Mouse (Mus musculus): ENCODE data around the gene Tbc1d1. TPM values are rescaled to one million over a fixed set of nuclear protein-coding genes. Genes with fewer than 3 reads are reported as not detected.

Gene Tbc1d1
- polyA plus RNA-seq, 1 experiment from 2014 or later, result 18.4 TPM

- H3K4me1 ChIP-seq, result peaks cover 36% of the 10 kb centered on the region
- ATAC-seq (ENCODE audit: insufficient number of reproducible peaks, low FRiP score, low TSS enrichment, low read depth), result peak; percentile 56
- no peaks in the 10 kb centered on the region for H3K27me3 ChIP-seq
- WGBS, result 17% methylated on average over 6 of the region's 6 CpGs
- H3K9ac ChIP-seq, result no peak overlapping the region
- peak overlapping the region; percentile 43 for H3K27ac ChIP-seq
- H3K9me3 ChIP-seq, result no peaks in the 10 kb centered on the region
- H3K4me2 ChIP-seq, result no peak overlapping the region
- no peaks in the 10 kb centered on the region for H3K36me3 ChIP-seq
- H3K4me3 ChIP-seq, result no peak overlapping the region
Measured at GRCm38 (mm10) chr5:64389202-64389929, 233.3 kb downstream of the Tbc1d1 start.

- peaks cover 33% of the 10 kb centered on the region for H3K4me1 ChIP-seq
- H3K4me2 ChIP-seq, result no peak overlapping the region
- no peaks in the 10 kb centered on the region for H3K27me3 ChIP-seq
- no peak overlapping the region for H3K27ac ChIP-seq
- no peak overlapping the region for H3K9ac ChIP-seq
- no peaks in the 10 kb centered on the region for H3K9me3 ChIP-seq
- H3K4me3 ChIP-seq, result no peak overlapping the region
- no peaks in the 10 kb centered on the region for H3K36me3 ChIP-seq
- ATAC-seq (ENCODE audit: insufficient number of reproducible peaks, low FRiP score, low TSS enrichment, low read depth), result no peak
- 26% methylated on average over 4 of the region's 4 CpGs for WGBS
Measured at GRCm38 (mm10) chr5:64391346-64391745, 235.2 kb downstream of the Tbc1d1 start.

- ATAC-seq (ENCODE audit: insufficient number of reproducible peaks, low FRiP score, low TSS enrichment, low read depth), result no peak
- Histone ChIP-seq H3K4me3 (no peak overlapping the region), H3K36me3 (no peaks in the 10 kb centered on the region), H3K4me1 (peaks cover 33% of the 10 kb centered on the region), H3K9ac (no peak overlapping the region), H3K27ac (no peak overlapping the region), H3K27me3 (no peaks in the 10 kb centered on the region), H3K4me2 (no peak overlapping the region), H3K9me3 (no peaks in the 10 kb centered on the region)
- WGBS, result 76% methylated on average over 8 of the region's 8 CpGs
Measured at GRCm38 (mm10) chr5:64392426-64393020, 236.4 kb downstream of the Tbc1d1 start.

- WGBS, result 69% methylated on average over 4 of the region's 4 CpGs
- H3K27ac ChIP-seq, result no peak overlapping the region
- H3K36me3 ChIP-seq, result no peaks in the 10 kb centered on the region
- H3K27me3 ChIP-seq, result no peaks in the 10 kb centered on the region
- no peak for ATAC-seq (ENCODE audit: insufficient number of reproducible peaks, low FRiP score, low TSS enrichment, low read depth)
- H3K4me3 ChIP-seq, result no peak overlapping the region
- H3K4me2 ChIP-seq, result no peak overlapping the region
- peaks cover 27% of the 10 kb centered on the region for H3K4me1 ChIP-seq
- no peaks in the 10 kb centered on the region for H3K9me3 ChIP-seq
- H3K9ac ChIP-seq, result no peak overlapping the region
Measured at GRCm38 (mm10) chr5:64393530-64393929, 237.4 kb downstream of the Tbc1d1 start.

- Histone ChIP-seq H3K4me2 (no peak overlapping the region), H3K4me3 (no peak overlapping the region), H3K9ac (no peak overlapping the region), H3K36me3 (no peaks in the 10 kb centered on the region), H3K9me3 (no peaks in the 10 kb centered on the region), H3K27ac (no peak overlapping the region), H3K4me1 (no peaks in the 10 kb centered on the region), H3K27me3 (no peaks in the 10 kb centered on the region)
- WGBS, result 73% methylated on average over 13 of the region's 13 CpGs
- ATAC-seq (ENCODE audit: insufficient number of reproducible peaks, low FRiP score, low TSS enrichment, low read depth), result no peak
Measured at GRCm38 (mm10) chr5:64398155-64398554, 242.1 kb downstream of the Tbc1d1 start.

- Histone ChIP-seq H3K9me3 (no peaks in the 10 kb centered on the region), H3K4me3 (no peak overlapping the region), H3K4me1 (no peaks in the 10 kb centered on the region), H3K9ac (no peak overlapping the region), H3K27ac (no peak overlapping the region), H3K36me3 (no peaks in the 10 kb centered on the region), H3K27me3 (no peaks in the 10 kb centered on the region), H3K4me2 (no peak overlapping the region)
- 90% methylated on average over 4 of the region's 4 CpGs for WGBS
- no peak for ATAC-seq (ENCODE audit: insufficient number of reproducible peaks, low FRiP score, low TSS enrichment, low read depth)
Measured at GRCm38 (mm10) chr5:64400742-64401141, 244.6 kb downstream of the Tbc1d1 start.

Small RNA genes within 50 kb of the gene (microRNA-seq; reads per million reads assigned to microRNA genes)
- gene Gm22395, result not detected

Other genes starting within 250 kb of the Tbc1d1 start
- 22.7 and 23.8 TPM in 2 replicates for gene Rell1, start 187.4 kb upstream of the Tbc1d1 start, polyA plus RNA-seq (2015; fragmentation: Nextera tagmentation; extraction: Ambion mirVana)
- 29.5 and 31.5 TPM in 2 replicates for gene Pgm2, start 63.4 kb upstream of the Tbc1d1 start, polyA plus RNA-seq (2015; fragmentation: Nextera tagmentation; extraction: Ambion mirVana)

Data from limb, embryonic 15.5 days (tissue).